Comparison of ENCODE assay signal across 9 mouse cellular contexts in genomic region chr11:90032807-90033206, GRCm38 (mm10). TPM values are rescaled to one million over a fixed set of nuclear protein-coding genes. Genes with fewer than 3 reads are reported as not detected.
DNase-seq lines count a peak whose midpoint lies in the region; ATAC-seq and TF ChIP-seq lines count a peak whose summit lies in the region.
"Had no signal": no experiment of that assay in that cellular context is flagged by ENCODE, and none has a peak within 500 bp of the region (broad histone marks: within the 10 kb centered on the region; RNA-seq: fewer than 3 reads in every experiment).

No protein-coding gene starts in this region.

- H3K27ac ChIP-seq in CH12.LX (ENCODE audit: insufficient read depth, low read depth), result no peak overlapping the region
- no peak overlapping the region for H3K27ac ChIP-seq in heart, embryonic 15.5 days
- peak overlapping the region; percentile 34 for H3K27ac ChIP-seq in lung, postnatal 0 days (ENCODE audit: low read length)
- H3K27ac ChIP-seq in cerebellum, adult 2 months (ENCODE audit: insufficient read depth, low read length), result no peak overlapping the region

- TF ChIP-seq CTCF in CH12.LX (conservative IDR thresholded peaks at IDR 0.05 in 1 of 2, IDR thresholded peaks at IDR 0.05 in 1 of 2; ENCODE audit: low read depth in 2 of 2, low read length in 2 of 2), result no peak
- no peak for TF ChIP-seq CTCF in lung, postnatal 0 days (IDR thresholded peaks at IDR 0.05)
- no peak for TF ChIP-seq CTCF in cerebellum, adult 2 months (IDR thresholded peaks at IDR 0.05; ENCODE audit: borderline replicate concordance, insufficient read depth, low read depth, low read length)

- H3K27me3 ChIP-seq in CH12.LX (replicated peaks), result peaks cover 6% of the 10 kb centered on the region
- peaks cover 15% of the 10 kb centered on the region for H3K27me3 ChIP-seq in heart, embryonic 15.5 days
- no peaks in the 10 kb centered on the region for H3K27me3 ChIP-seq in lung, postnatal 0 days (replicated peaks; ENCODE audit: insufficient read depth, low read length)
- peaks cover 1% of the 10 kb centered on the region; the same call in 1 of the 2 replicates for H3K27me3 ChIP-seq in cerebellum, adult 2 months (ENCODE audit: control insufficient read depth, insufficient read depth, low read length)

- no peak overlapping the region for H3K9ac ChIP-seq in CH12.LX (ENCODE audit: insufficient read depth, low read depth)
- H3K9ac ChIP-seq in heart, embryonic 15.5 days, result no peak overlapping the region
- peak overlapping the region; percentile 39 for H3K9ac ChIP-seq in lung, postnatal 0 days (replicated peaks; ENCODE audit: low read depth)

- no peaks in the 10 kb centered on the region for H3K79me2 ChIP-seq in CH12.LX (replicated peaks; ENCODE audit: control insufficient read depth, extremely low read depth, insufficient read depth, poor library complexity, severe bottlenecking)

- H3K36me3 ChIP-seq in CH12.LX (replicated peaks in 1 of 2; ENCODE audit: control insufficient read depth in 1 of 2, insufficient read depth in 1 of 2, low read length in 1 of 2), result peaks cover 0 to 10% of the 10 kb centered on the region in 2 experiments
- peaks cover 6% of the 10 kb centered on the region for H3K36me3 ChIP-seq in heart, embryonic 15.5 days
- no peaks in the 10 kb centered on the region for H3K36me3 ChIP-seq in lung, postnatal 0 days (ENCODE audit: insufficient read depth, low read length)

- TF ChIP-seq POLR2A in CH12.LX (IDR thresholded peaks at IDR 0.05; ENCODE audit: low read depth, low read length), result no peak
- no peak for TF ChIP-seq POLR2A in cerebellum, adult 2 months (IDR thresholded peaks at IDR 0.05; ENCODE audit: borderline replicate concordance, insufficient read depth, low read length)

- in situ Hi-C loops in CH12.LX (cut with MboI; ENCODE audit: low pct_ligation_motif_present, low pct_unique_long_range_greater_than_20kb, low sequenced_read_pairs), result no loop called here

- peaks cover 9 to 28% of the 10 kb centered on the region in 2 experiments for H3K4me1 ChIP-seq in CH12.LX (ENCODE audit: control insufficient read depth in 1 of 2, insufficient read depth in 2 of 2)
- H3K4me1 ChIP-seq in heart, embryonic 15.5 days (replicated peaks), result peaks cover 24% of the 10 kb centered on the region
- peaks cover 6% of the 10 kb centered on the region; the same call in 1 of the 2 replicates for H3K4me1 ChIP-seq in lung, postnatal 0 days (ENCODE audit: insufficient read depth, low read depth, low read length)
- H3K4me1 ChIP-seq in cerebellum, adult 2 months (ENCODE audit: control insufficient read depth, insufficient read depth, low read length), result peaks cover 3% of the 10 kb centered on the region; the same call in 1 of the 2 replicates

- dilution Hi-C loops in CH12.LX (cut with MboI; ENCODE audit: extremely low pct_ligation_motif_present, extremely low pct_unique_long_range_greater_than_20kb, low sequenced_read_pairs), result no loop called here

- no peak for TF ChIP-seq RAD21 in CH12.LX (IDR thresholded peaks at IDR 0.05; ENCODE audit: low read depth, low read length)

- no peak overlapping the region for H3K4me3 ChIP-seq in CH12.LX (replicated peaks in 1 of 3; ENCODE audit: low read depth in 2 of 3, low read length in 2 of 3, poor library complexity in 1 of 3)
- peak overlapping the region; percentile 50 for H3K4me3 ChIP-seq in heart, embryonic 15.5 days
- peak overlapping the region; percentile 41 for H3K4me3 ChIP-seq in lung, postnatal 0 days (ENCODE audit: low read depth, low read length)
- H3K4me3 ChIP-seq in cerebellum, adult 2 months (replicated peaks; ENCODE audit: insufficient read depth, low read depth, low read length), result no peak overlapping the region

- peaks cover 3% of the 10 kb centered on the region for H3K9me3 ChIP-seq in CH12.LX (replicated peaks; ENCODE audit: low read length)
- no peaks in the 10 kb centered on the region for H3K9me3 ChIP-seq in heart, embryonic 15.5 days (replicated peaks)
- H3K9me3 ChIP-seq in lung, postnatal 0 days (ENCODE audit: low read length), result no peaks in the 10 kb centered on the region

- ATAC-seq in heart, embryonic 15.5 days (replicated peaks; ENCODE audit: insufficient number of reproducible peaks, insufficient read depth, low FRiP score, low read depth), result no peak
- peak; percentile 36 for ATAC-seq in lung, postnatal 0 days

- peak; percentile 80 for DNase-seq in heart, adult 11 months
- no peak for DNase-seq in heart, adult 9 months (ENCODE audit: low spot score in 2 of 2)
- no peak for DNase-seq in CH12.LX (ENCODE audit: extremely low read depth)
- peak; percentile 66 for DNase-seq in lung, postnatal 0 days (ENCODE audit: low spot score)
- DNase-seq in urinary bladder, postnatal 25 days (ENCODE audit: low spot score), result no peak
- DNase-seq in cerebellum, adult 2 months, result no peak
- no peak for DNase-seq in retina, embryonic 14.5 days (ENCODE audit: low spot score)

- no peak overlapping the region; the same call in 1 of the 2 replicates for H3K4me2 ChIP-seq in CH12.LX (ENCODE audit: insufficient read depth, low read depth, poor library complexity, severe bottlenecking)
- H3K4me2 ChIP-seq in heart, embryonic 15.5 days, result peak overlapping the region; percentile 68
- peak overlapping the region; percentile 57 for H3K4me2 ChIP-seq in lung, postnatal 0 days (replicated peaks; ENCODE audit: low read depth, low read length)

- no peak for TF ChIP-seq EP300 in CH12.LX (IDR thresholded peaks at IDR 0.05; ENCODE audit: low read length)
- peak; percentile 38; the same call in 1 of the 2 replicates for TF ChIP-seq EP300 in lung, postnatal 0 days (IDR thresholded peaks at IDR 0.05)

- 5% methylated on average over 8 of the region's 8 CpGs for WGBS in heart, embryonic 15.5 days
- 11% methylated on average over 8 of the region's 8 CpGs for WGBS in lung, postnatal 0 days
- WGBS in cerebellum, adult 2 months, result 13% methylated on average over 8 of the region's 8 CpGs

TF ChIP-seq in CH12.LX, 34 proteins besides CTCF, POLR2A, EP300 and RAD21:
- TF ChIP-seq KAT2A (IDR thresholded peaks at IDR 0.05; ENCODE audit: insufficient replicate concordance, low read length) (no peak), ZNF384 (IDR thresholded peaks at IDR 0.05; ENCODE audit: low read depth, low read length) (peak; percentile 45; the same call in 1 of the 2 replicates)

RNA-seq across cellular contexts. Expression of gene Tmem100, which starts 2.7 kb away (rescaled TPM):
- 0.17 and 0.30 TPM in 2 replicates for total RNA-seq in CH12.LX (2012; rRNA removed)
- 1.0 and 1.2 TPM in 2 replicates for total RNA-seq in CH12.LX (2014; rRNA removed)
- 3.5 and 3.6 TPM in 2 replicates for polyA plus RNA-seq in CH12.LX (2012; ENCODE audit: insufficient read length, low read depth)
- 13.7 and 14.1 TPM in 2 replicates for polyA plus RNA-seq in heart, embryonic 15.5 days (2015; fragmentation: Nextera tagmentation; extraction: Ambion mirVana)
- 266 and 283 TPM in 2 replicates for polyA plus RNA-seq in lung, postnatal 0 days (2015; fragmentation: Nextera tagmentation; extraction: Ambion mirVana)
- polyA plus RNA-seq in cerebellum, adult 2 months (2012; rRNA removed), result 8.1 and 9.2 TPM in 2 replicates
- total RNA-seq: hematopoietic stem cell, adult 5-6 weeks had no signal

RNA-seq across cellular contexts. Expression of gene Pctp, which starts 30.1 kb away (rescaled TPM):
- 23.0 and 24.6 TPM in 2 replicates for total RNA-seq in CH12.LX (2012; rRNA removed)
- 26.0 and 28.0 TPM in 2 replicates for total RNA-seq in CH12.LX (2014; rRNA removed)
- 31.5 and 31.8 TPM in 2 replicates for polyA plus RNA-seq in CH12.LX (2012; ENCODE audit: insufficient read length, low read depth)
- polyA plus RNA-seq in heart, embryonic 15.5 days (2015; fragmentation: Nextera tagmentation; extraction: Ambion mirVana), result 7.0 and 8.3 TPM in 2 replicates
- 11.0 and 11.5 TPM in 2 replicates for polyA plus RNA-seq in lung, postnatal 0 days (2015; fragmentation: Nextera tagmentation; extraction: Ambion mirVana)
- 2.8 and 2.9 TPM in 2 replicates for polyA plus RNA-seq in cerebellum, adult 2 months (2012; rRNA removed)

Comparison
In these comparisons a context has a peak if more than half of its experiments do, and no peak if none do; other contexts are left out.
1. DNase-seq: peak in heart, adult 11 months (single experiment) and lung, postnatal 0 days (single experiment); none in heart, adult 9 months (0 of 2), CH12.LX (single experiment), urinary bladder, postnatal 25 days (single experiment), cerebellum, adult 2 months (0 of 2) and retina, embryonic 14.5 days (single experiment).
2. H3K4me3 ChIP-seq: peak in heart, embryonic 15.5 days (single experiment) and lung, postnatal 0 days (single experiment); none in CH12.LX (0 of 3) and cerebellum, adult 2 months (single experiment).
3. RNA of gene Tmem100, which starts 2.7 kb away (polyA plus RNA-seq): 266 to 283 TPM in lung, postnatal 0 days; 13.7 to 14.1 TPM in heart, embryonic 15.5 days, 8.1 to 9.2 TPM in cerebellum, adult 2 months and 3.5 to 3.6 TPM in CH12.LX; every median in the first group is over 10 times any median in the second.